Mouse (Mus musculus): ENCODE measurements at regions not wholly inside any gene's neighbourhood (a gene's known extent, or its start where the extent isn't known, plus 50 kb on each side); places are given as distances from the start of the nearest gene placed in this dataset.
A peak's percentile ranks its signal among the peaks of the same experiment; 100 is the strongest.

DNA sequence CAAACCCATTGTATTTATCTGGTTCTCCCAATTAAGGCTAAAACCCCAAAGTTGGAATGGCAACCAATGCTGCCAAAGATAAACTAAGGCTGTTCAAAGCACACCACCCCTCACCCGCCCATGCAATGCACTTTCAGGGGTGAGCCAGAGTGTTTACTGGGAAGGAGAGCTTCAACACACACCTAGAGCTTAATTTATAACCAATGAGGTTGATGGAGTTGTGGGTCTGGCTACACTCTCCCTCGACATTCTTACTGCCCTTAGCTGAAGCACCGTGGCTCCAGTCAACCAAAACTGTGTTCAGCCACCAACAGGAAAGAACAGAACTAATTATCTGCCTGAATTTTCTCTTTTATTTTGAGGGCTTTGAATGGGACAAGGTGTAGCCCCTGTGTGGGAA lies 192.8 kb downstream of the Lmo4 start:
- no peak for DNase-seq

- DNase-seq: no peak
Observed at GRCm38 (mm10) chr3:144011456-144012025, 193.5 kb downstream of the Lmo4 start.

DNA sequence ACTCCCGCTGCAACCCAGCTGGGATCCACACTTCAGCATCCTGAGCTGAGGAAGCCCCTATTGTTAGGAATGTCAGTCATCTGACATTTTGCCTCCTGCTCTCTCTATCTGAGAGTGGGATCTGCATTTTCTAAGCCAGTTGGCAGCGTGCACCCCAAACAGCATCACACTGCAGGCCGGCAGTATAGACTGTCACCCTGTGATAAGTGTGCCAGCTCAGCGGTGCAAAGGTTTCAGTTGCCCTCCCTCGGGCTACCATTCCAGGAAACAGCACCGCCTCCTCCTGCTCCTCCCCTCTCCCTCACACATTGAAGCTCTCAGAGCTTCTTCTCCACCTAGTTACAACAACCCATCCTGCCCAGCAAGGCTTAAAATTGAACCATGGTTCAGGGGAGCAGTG lies 194.5 kb downstream of the Lmo4 start:
- no peak for DNase-seq

DNA sequence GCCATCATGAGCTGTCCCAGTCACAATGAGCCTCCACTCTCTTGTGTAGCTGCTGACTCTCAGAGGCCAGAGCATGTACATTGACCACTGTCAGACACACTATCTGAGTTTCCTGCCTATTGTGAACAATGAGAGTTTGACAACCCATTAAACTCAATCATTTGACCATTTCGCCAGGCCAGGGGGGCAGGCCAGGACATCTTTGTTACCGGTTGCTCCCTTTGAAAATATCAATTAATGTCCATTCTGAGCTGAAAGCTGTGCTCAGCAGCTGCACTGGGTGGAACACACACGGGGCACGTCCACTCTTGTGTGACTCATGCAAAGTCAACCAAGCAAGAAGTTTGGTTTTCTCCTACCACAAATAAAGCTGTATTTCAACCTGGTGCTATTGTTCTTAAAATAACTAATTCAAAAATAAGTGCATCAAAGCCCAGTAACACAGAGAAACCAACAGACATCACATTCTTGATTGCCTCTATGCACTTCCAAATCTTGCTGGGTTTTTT lies 197.9 kb downstream of the Lmo4 start:
- no peak for DNase-seq

DNA sequence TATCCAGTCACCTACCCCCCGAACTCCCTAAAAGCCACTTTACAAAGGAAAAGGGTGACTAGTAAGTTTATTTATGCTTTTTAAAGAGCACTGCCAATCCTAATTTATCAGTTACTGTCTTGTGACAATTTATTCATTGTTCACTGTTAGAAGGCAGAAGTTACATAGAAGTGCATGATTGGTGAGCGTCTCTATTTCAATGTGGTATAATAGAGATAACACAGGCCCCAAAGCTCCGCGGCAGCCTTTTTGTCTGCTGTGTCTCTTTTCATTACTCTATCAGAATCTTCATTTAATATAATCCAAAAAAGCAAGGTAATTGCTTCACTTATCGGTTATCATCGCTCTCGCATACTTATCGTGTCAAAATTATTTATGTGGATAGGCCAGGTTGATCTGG lies 207.1 kb downstream of the Lmo4 start:
- no peak for DNase-seq

- DNase-seq: no peak
Observed at GRCm38 (mm10) chr3:143995045-143995444, 210.0 kb downstream of the Lmo4 start.

DNA sequence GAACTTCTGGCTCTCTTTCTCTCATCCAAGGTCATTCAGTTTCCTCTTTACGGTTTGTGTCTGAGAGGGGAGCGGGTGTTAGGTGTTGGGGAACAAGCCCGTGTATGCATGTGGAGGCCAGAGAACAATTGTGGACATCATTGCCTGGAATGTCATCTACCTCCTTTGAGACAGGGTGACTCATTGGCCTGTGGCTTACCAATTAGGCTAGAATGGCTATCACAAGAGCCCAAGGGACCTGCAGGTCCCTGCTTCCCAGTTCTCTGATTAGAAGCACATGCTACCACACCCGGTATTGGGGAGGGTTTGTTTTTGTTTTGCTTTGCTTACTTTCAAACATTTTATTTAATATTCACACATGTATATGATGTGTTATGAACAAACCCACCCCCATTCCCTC lies 216.0 kb downstream of the Lmo4 start:
- DNase-seq: no peak

GRCm38 (mm10) chr3:143988037-143988436 lies 217.0 kb downstream of the Lmo4 start:
- no peak for DNase-seq

DNA sequence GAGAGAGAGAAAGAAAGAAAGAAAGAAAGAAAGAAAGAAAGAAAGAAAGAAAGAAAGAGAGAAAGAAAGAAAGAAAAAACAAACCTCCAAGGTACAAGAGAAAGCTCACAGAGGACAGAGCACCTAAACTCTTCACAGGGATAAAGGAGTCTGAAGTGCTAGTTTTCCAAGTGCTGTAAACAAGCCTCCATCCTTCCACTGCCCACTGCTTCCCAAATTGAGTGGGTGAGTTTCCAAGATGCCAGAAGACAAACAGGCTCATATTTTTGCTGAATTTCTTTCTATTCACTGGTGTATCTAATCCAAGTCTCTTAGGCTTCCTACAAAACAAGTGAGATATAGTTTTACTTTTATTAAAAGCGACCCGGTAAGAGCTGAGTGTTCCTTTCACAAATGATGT lies 218.2 kb downstream of the Lmo4 start:
- no peak for DNase-seq

DNA sequence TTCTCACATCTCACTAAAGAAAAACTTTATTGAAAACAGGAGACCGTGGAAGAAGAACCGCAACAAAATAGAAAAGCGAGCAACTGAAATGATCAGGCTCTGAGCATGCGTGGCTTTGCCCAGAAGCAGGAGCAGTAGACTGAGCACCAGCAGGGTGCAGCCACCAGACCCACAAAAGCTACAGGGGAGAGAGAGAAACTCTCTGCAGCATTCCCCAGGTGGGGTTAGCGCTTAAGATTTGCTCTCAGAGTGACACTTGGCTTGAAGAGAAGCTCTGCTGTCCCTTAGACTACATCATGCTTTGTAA lies 218.9 kb downstream of the Lmo4 start:
- DNase-seq: no peak

GRCm38 (mm10) chr3:143985349-143986199 lies 219.4 kb downstream of the Lmo4 start:
- no peak for DNase-seq

GRCm38 (mm10) chr3:143978703-143979102 lies 226.3 kb downstream of the Lmo4 start:
- no peak for DNase-seq

DNA sequence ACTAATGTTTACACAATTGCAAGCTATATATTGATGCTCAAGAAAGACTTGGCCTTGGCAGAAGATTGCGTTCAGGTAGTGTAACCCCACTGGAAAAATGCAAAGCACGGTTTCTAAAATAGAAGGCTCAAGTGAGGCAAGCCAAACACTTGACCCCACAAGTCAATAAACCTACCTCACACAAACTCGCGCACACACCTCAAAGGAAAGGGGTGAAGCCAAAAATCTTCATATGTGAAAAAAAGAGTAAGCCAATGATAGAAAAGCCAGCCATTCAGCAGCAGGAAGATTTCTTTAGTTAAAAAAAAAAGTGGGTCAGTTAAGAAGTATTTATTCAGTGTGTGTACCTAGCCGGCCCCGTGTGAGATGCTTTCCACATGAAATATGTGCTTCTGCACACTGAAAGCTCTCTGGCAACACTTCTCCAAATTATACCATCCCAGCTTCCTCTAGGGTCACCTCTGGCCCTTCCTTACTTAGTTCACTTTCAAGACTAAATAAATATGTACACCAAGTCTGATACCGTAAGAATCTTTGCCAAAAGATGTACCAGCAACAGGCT lies 227.1 kb downstream of the Lmo4 start:
- no peak for DNase-seq

DNA sequence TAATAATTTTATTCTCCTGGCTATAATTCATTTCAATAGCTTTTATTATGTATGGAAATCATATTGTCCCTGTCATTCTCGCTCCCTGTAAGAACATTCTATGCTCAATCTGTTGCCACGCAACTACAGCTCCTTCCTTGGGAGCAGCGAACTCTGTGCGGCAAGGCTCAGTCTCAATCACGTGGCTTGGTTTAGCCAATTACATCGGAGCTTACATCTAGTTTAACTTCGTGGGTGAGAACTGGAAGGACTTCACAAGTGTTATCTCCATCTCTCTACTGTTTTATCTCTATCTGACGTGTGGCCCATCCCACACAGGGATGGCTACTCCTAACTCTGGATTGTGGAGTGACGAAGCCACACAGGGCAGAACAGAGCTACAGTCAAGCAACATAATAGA lies 231.4 kb downstream of the Lmo4 start:
- DNase-seq: no peak

- no peak for DNase-seq
Observed at GRCm38 (mm10) chr3:143972351-143972750, 232.7 kb downstream of the Lmo4 start.

DNA sequence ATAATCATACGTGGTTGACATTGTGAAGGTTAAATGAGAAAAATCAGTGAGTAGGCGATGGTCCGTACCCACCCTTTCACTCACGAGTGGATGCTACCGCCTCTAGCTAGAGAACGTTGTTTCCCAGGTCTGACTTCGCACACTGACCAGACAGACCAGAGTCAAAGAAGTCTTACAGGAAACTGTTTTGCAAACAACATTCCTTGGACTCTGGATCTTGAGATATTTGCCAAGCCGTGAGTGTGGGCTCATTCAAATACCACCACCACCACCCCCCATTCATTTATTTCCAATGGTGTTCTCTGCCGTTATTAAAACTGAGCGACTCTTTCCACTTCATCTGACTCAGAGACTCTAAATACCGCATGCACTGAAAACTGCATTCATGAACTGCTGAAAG lies 234.2 kb downstream of the Lmo4 start:
- DNase-seq: no peak

- DNase-seq: no peak
Observed at GRCm38 (mm10) chr3:143955508-143955907, 249.5 kb downstream of the Lmo4 start.

DNA sequence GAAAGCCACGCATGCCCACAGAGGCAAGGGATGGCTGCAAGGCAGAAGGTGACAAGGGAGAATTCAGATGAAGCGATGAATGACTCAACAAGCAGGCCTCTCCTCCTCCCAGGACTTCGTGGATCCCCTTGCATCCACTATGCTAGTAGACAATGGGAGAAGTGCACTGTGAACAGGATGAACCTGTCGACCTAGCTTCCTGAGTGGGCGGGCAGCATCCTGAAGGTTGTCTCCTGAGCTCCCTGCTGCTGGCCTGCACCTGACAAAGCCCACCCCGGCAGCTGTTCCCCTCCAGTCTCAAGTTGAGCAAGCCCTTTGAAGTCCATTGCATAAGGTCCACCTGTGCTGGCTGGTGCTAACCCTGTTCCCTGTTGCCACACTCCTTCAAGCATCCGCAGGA lies 250.2 kb downstream of the Lmo4 start:
- DNase-seq: no peak

DNA sequence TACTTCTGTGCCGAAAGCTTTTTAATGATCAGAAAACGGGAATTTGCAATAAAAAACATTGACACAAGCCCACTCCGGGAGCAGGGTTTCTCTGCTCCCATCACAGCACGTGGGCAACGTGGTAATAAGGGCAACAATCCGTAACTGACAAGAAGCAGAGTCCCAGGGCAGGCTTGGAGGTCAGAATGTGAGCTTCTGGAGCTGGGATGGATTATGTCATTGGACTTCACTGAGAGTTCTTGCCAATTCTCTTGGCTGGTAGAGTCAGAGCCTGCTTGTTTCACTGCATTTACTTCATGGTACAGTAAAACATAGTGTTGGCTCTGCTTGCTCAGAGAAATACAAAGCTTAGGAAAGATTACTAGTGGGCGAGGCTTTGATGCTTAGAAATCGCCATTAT lies 252.7 kb downstream of the Lmo4 start:
- DNase-seq: no peak

- no peak for DNase-seq
Observed at GRCm38 (mm10) chr3:143949656-143950055, 255.4 kb downstream of the Lmo4 start.

DNA sequence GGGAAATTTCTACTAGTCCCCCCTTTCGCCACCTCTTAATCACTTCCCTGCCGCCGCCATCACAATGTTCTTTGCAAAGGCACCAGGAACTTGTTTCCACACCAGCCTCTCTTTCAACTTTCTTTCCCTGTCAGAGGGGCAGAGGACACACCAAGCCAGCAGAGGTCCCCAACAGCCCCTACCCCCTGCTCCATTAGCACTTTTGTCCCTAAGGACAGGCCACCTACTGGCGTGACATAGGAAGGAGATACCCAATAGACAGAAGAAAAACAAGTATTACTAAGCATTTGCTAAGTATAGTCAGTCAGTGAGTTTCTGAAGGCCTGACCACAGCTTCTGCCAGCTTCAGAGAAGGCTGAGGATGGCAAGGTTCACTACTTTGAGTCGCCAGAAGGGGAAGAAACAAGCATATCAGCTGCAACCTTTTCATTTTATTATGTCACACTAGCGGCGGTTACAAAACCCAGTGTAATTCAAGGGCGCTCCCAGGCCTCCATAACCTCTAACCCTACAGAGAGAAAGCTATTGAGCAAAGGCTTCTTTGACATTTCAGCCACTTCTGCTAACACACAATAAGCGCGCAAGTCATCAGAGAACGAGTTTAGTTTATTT lies 255.9 kb downstream of the Lmo4 start:
- DNase-seq: peak; percentile 52

DNA sequence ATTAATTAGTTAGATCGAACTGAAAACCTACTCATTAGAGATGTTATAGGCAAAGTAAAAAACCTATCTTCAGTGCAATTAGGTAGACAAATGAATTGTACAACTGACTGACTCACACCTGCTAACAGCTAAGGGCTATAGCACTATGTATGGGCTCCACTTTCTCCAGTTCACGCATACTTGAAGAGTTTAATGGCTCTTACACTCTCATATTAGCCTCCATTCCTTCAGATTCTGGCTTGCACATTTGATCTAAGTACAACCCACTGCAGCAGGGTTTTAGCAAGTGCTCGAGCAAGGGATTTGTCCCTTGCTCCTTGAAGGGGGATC lies 257.1 kb downstream of the Lmo4 start:
- no peak for DNase-seq

GRCm38 (mm10) chr3:143947079-143947937 lies 257.7 kb downstream of the Lmo4 start:
- no peak for DNase-seq
